Mouse (Mus musculus): ENCODE results near the gene Pdik1l.

Pdik1l gene

GRCm38 (mm10) chr4:134257198-134258009, 30.3 kb downstream of the Pdik1l start:
- no peak for DNase-seq

- DNase-seq: peak; percentile 35 to 54
These were observed 31.1 kb downstream of the Pdik1l start for GRCm38 (mm10) chr4:134256407-134257197.

- peak; percentile 28 to 56 for DNase-seq
These were observed 31.8 kb downstream of the Pdik1l start for GRCm38 (mm10) chr4:134255854-134256253.

- DNase-seq: no peak
These were observed 32.9 kb downstream of the Pdik1l start for GRCm38 (mm10) chr4:134254835-134255234.

GRCm38 (mm10) chr4:134253722-134254324, 33.9 kb downstream of the Pdik1l start, which contains the start of gene Grrp1:
TSS of gene Grrp1 (minus strand) at chr4:134254106.
- peak; percentile 49 to 64 for DNase-seq

GRCm38 (mm10) chr4:134252911-134253721, 34.6 kb downstream of the Pdik1l start:
- peak in 1 of 2 experiments; percentile 55 for DNase-seq

GRCm38 (mm10) chr4:134252131-134252910, 35.4 kb downstream of the Pdik1l start:
- peak in 1 of 2 experiments; percentile 54 for DNase-seq

- peak; percentile 49 to 62 for DNase-seq
These were observed 36.2 kb downstream of the Pdik1l start for GRCm38 (mm10) chr4:134251241-134252130.

GRCm38 (mm10) chr4:134250930-134251240, 36.8 kb downstream of the Pdik1l start:
- no peak for DNase-seq

- peak in 1 of 2 experiments; percentile 24 for DNase-seq
These were observed 37.4 kb downstream of the Pdik1l start for GRCm38 (mm10) chr4:134250116-134250929.

- peak; percentile 90 to 91 for DNase-seq
These were observed 38.0 kb downstream of the Pdik1l start for GRCm38 (mm10) chr4:134249651-134250050.

- DNase-seq: no peak
These were observed 40.9 kb downstream of the Pdik1l start, which contains the start of gene Gm30191 for GRCm38 (mm10) chr4:134246719-134247258. TSS of gene Gm30191 (plus strand) at chr4:134246935.

GRCm38 (mm10) chr4:134246256-134246655, 41.4 kb downstream of the Pdik1l start:
- peak in 1 of 2 experiments; percentile 26 for DNase-seq

- peak; percentile 97 for DNase-seq
These were observed 42.4 kb downstream of the Pdik1l start, which contains the start of gene Zfp593 for GRCm38 (mm10) chr4:134245148-134245843. TSS of gene Zfp593 (minus strand) at chr4:134245592.

GRCm38 (mm10) chr4:134243516-134244250, 44.0 kb downstream of the Pdik1l start, which contains the start of gene E130218I03Rik:
TSS of gene E130218I03Rik (plus strand) at chr4:134243662.
- DNase-seq: no peak

GRCm38 (mm10) chr4:134238686-134239085, 49.0 kb downstream of the Pdik1l start:
- DNase-seq: no peak

GRCm38 (mm10) chr4:134238279-134238651, 49.4 kb downstream of the Pdik1l start, which contains the start of gene Cnksr1:
TSS of gene Cnksr1 (minus strand) at chr4:134238399.
- DNase-seq: peak; percentile 80 to 89
